Mouse (Mus musculus): Measurements from ENCODE around the gene Rreb1. TPM values are rescaled to one million over a fixed set of nuclear protein-coding genes. Genes with fewer than 3 reads are reported as not detected.

Gene Rreb1
- polyA plus RNA-seq, 1 experiment from 2014 or later: 2.0 TPM

- H3K4me1 ChIP-seq (ENCODE audit: control insufficient read depth, insufficient read depth, low read depth, low read length): peaks cover 6% of the 10 kb centered on the region
- H3K4me2 ChIP-seq (ENCODE audit: low read length): no peak overlapping the region
- WGBS: 67% methylated on average over 4 of the region's 4 CpGs
- no peak overlapping the region for H3K27ac ChIP-seq (ENCODE audit: low read depth, low read length)
- H3K9me3 ChIP-seq (ENCODE audit: control insufficient read depth, low read length): no peaks in the 10 kb centered on the region
- ATAC-seq: no peak
- no peak overlapping the region for H3K4me3 ChIP-seq (ENCODE audit: low read length)
- H3K27me3 ChIP-seq (replicated peaks; ENCODE audit: control insufficient read depth, insufficient read depth, low read length): no peaks in the 10 kb centered on the region
- H3K36me3 ChIP-seq (ENCODE audit: control insufficient read depth, insufficient read depth, low read length): no peaks in the 10 kb centered on the region
- H3K9ac ChIP-seq (ENCODE audit: low read depth, low read length): no peak overlapping the region
Measured at GRCm38 (mm10) chr13:37853441-37853840, 75.2 kb downstream of the Rreb1 start.

GRCm38 (mm10) chr13:37854031-37854431 lies 75.8 kb downstream of the Rreb1 start:
- peak; percentile 21; the same call in 1 of the 2 replicates for ATAC-seq
- WGBS: 4% methylated on average over 14 of the region's 14 CpGs
- peak overlapping the region; percentile 52; the same call in 1 of the 2 replicates for H3K9ac ChIP-seq (ENCODE audit: low read depth, low read length)
- H3K4me3 ChIP-seq (ENCODE audit: low read length): peak overlapping the region; percentile 25
- peak overlapping the region; percentile 40; the same call in 1 of the 2 replicates for H3K27ac ChIP-seq (ENCODE audit: low read depth, low read length)
- no peaks in the 10 kb centered on the region for H3K27me3 ChIP-seq (replicated peaks; ENCODE audit: control insufficient read depth, insufficient read depth, low read length)
- H3K9me3 ChIP-seq (ENCODE audit: control insufficient read depth, low read length): no peaks in the 10 kb centered on the region
- no peaks in the 10 kb centered on the region for H3K36me3 ChIP-seq (ENCODE audit: control insufficient read depth, insufficient read depth, low read length)
- peak overlapping the region; percentile 60 for H3K4me2 ChIP-seq (ENCODE audit: low read length)
- H3K4me1 ChIP-seq (ENCODE audit: control insufficient read depth, insufficient read depth, low read depth, low read length): peaks cover 8% of the 10 kb centered on the region

- H3K27ac ChIP-seq (ENCODE audit: low read depth, low read length): no peak overlapping the region; the same call in 1 of the 2 replicates
- no peaks in the 10 kb centered on the region for H3K9me3 ChIP-seq (ENCODE audit: control insufficient read depth, low read length)
- ATAC-seq: no peak
- H3K36me3 ChIP-seq (ENCODE audit: control insufficient read depth, insufficient read depth, low read length): no peaks in the 10 kb centered on the region
- peak overlapping the region; percentile 60 for H3K4me2 ChIP-seq (ENCODE audit: low read length)
- H3K9ac ChIP-seq (ENCODE audit: low read depth, low read length): no peak overlapping the region
- peaks cover 8% of the 10 kb centered on the region for H3K4me1 ChIP-seq (ENCODE audit: control insufficient read depth, insufficient read depth, low read depth, low read length)
- H3K27me3 ChIP-seq (replicated peaks; ENCODE audit: control insufficient read depth, insufficient read depth, low read length): no peaks in the 10 kb centered on the region
- WGBS: 19% methylated on average over 14 of the region's 14 CpGs
- H3K4me3 ChIP-seq (ENCODE audit: low read length): peak overlapping the region; percentile 25
Measured at GRCm38 (mm10) chr13:37854455-37855220, 76.4 kb downstream of the Rreb1 start.

GRCm38 (mm10) chr13:37855221-37855757 lies 77.1 kb downstream of the Rreb1 start:
- no peaks in the 10 kb centered on the region for H3K27me3 ChIP-seq (replicated peaks; ENCODE audit: control insufficient read depth, insufficient read depth, low read length)
- no peak overlapping the region for H3K27ac ChIP-seq (ENCODE audit: low read depth, low read length)
- H3K4me1 ChIP-seq (ENCODE audit: control insufficient read depth, insufficient read depth, low read depth, low read length): peaks cover 8% of the 10 kb centered on the region
- H3K9me3 ChIP-seq (ENCODE audit: control insufficient read depth, low read length): no peaks in the 10 kb centered on the region
- no peak overlapping the region for H3K4me3 ChIP-seq (ENCODE audit: low read length)
- no peak overlapping the region for H3K4me2 ChIP-seq (ENCODE audit: low read length)
- H3K36me3 ChIP-seq (ENCODE audit: control insufficient read depth, insufficient read depth, low read length): no peaks in the 10 kb centered on the region
- H3K9ac ChIP-seq (ENCODE audit: low read depth, low read length): no peak overlapping the region
- no peak for ATAC-seq
- WGBS: 64% methylated on average over 3 of the region's 3 CpGs

- H3K36me3 ChIP-seq (ENCODE audit: control insufficient read depth, insufficient read depth, low read length): no peaks in the 10 kb centered on the region
- no peak overlapping the region for H3K27ac ChIP-seq (ENCODE audit: low read depth, low read length)
- H3K4me2 ChIP-seq (ENCODE audit: low read length): no peak overlapping the region
- H3K27me3 ChIP-seq (replicated peaks; ENCODE audit: control insufficient read depth, insufficient read depth, low read length): no peaks in the 10 kb centered on the region
- no peak overlapping the region for H3K4me3 ChIP-seq (ENCODE audit: low read length)
- ATAC-seq: no peak
- H3K4me1 ChIP-seq (ENCODE audit: control insufficient read depth, insufficient read depth, low read depth, low read length): peaks cover 8% of the 10 kb centered on the region
- H3K9ac ChIP-seq (ENCODE audit: low read depth, low read length): no peak overlapping the region
- H3K9me3 ChIP-seq (ENCODE audit: control insufficient read depth, low read length): no peaks in the 10 kb centered on the region
Measured at GRCm38 (mm10) chr13:37855765-37856164, 77.6 kb downstream of the Rreb1 start.

- H3K9ac ChIP-seq (ENCODE audit: low read depth, low read length): no peak overlapping the region
- 52% methylated on average over 2 of the region's 2 CpGs for WGBS
- H3K27ac ChIP-seq (ENCODE audit: low read depth, low read length): no peak overlapping the region
- ATAC-seq: no peak
- no peak overlapping the region; the same call in 1 of the 2 replicates for H3K4me2 ChIP-seq (ENCODE audit: low read length)
- H3K36me3 ChIP-seq (ENCODE audit: control insufficient read depth, insufficient read depth, low read length): no peaks in the 10 kb centered on the region
- no peak overlapping the region for H3K4me3 ChIP-seq (ENCODE audit: low read length)
- peaks cover 8% of the 10 kb centered on the region for H3K4me1 ChIP-seq (ENCODE audit: control insufficient read depth, insufficient read depth, low read depth, low read length)
- H3K27me3 ChIP-seq (replicated peaks; ENCODE audit: control insufficient read depth, insufficient read depth, low read length): no peaks in the 10 kb centered on the region
- H3K9me3 ChIP-seq (ENCODE audit: control insufficient read depth, low read length): no peaks in the 10 kb centered on the region
Measured at GRCm38 (mm10) chr13:37856537-37856936, 78.3 kb downstream of the Rreb1 start.

GRCm38 (mm10) chr13:37857284-37858065 lies 79.3 kb downstream of the Rreb1 start:
- no peaks in the 10 kb centered on the region for H3K9me3 ChIP-seq (ENCODE audit: control insufficient read depth, low read length)
- H3K27me3 ChIP-seq (replicated peaks; ENCODE audit: control insufficient read depth, insufficient read depth, low read length): no peaks in the 10 kb centered on the region
- H3K27ac ChIP-seq (ENCODE audit: low read depth, low read length): peak overlapping the region; percentile 63
- peak overlapping the region; percentile 78 for H3K4me3 ChIP-seq (ENCODE audit: low read length)
- peak overlapping the region; percentile 94 for H3K4me2 ChIP-seq (ENCODE audit: low read length)
- peaks cover 15% of the 10 kb centered on the region for H3K4me1 ChIP-seq (ENCODE audit: control insufficient read depth, insufficient read depth, low read depth, low read length)
- no peaks in the 10 kb centered on the region for H3K36me3 ChIP-seq (ENCODE audit: control insufficient read depth, insufficient read depth, low read length)
- peak overlapping the region; percentile 83 for H3K9ac ChIP-seq (ENCODE audit: low read depth, low read length)
- under 1% methylated on average over 59 of the region's 59 CpGs for WGBS
- peak; percentile 95 for ATAC-seq

GRCm38 (mm10) chr13:37858066-37858501 lies 79.9 kb downstream of the Rreb1 start:
- peak; percentile 53 for ATAC-seq
- no peaks in the 10 kb centered on the region for H3K9me3 ChIP-seq (ENCODE audit: control insufficient read depth, low read length)
- peak overlapping the region; percentile 94 for H3K4me2 ChIP-seq (ENCODE audit: low read length)
- peak overlapping the region; percentile 83 for H3K9ac ChIP-seq (ENCODE audit: low read depth, low read length)
- no peaks in the 10 kb centered on the region for H3K36me3 ChIP-seq (ENCODE audit: control insufficient read depth, insufficient read depth, low read length)
- peak overlapping the region; percentile 48; the same call in 1 of the 2 replicates for H3K27ac ChIP-seq (ENCODE audit: low read depth, low read length)
- WGBS: 6% methylated on average over 19 of the region's 19 CpGs
- H3K27me3 ChIP-seq (replicated peaks; ENCODE audit: control insufficient read depth, insufficient read depth, low read length): no peaks in the 10 kb centered on the region
- H3K4me3 ChIP-seq (ENCODE audit: low read length): peak overlapping the region; percentile 78
- peaks cover 18% of the 10 kb centered on the region for H3K4me1 ChIP-seq (ENCODE audit: control insufficient read depth, insufficient read depth, low read depth, low read length)

GRCm38 (mm10) chr13:37858508-37858907 lies 80.3 kb downstream of the Rreb1 start:
- Histone ChIP-seq H3K4me3 (ENCODE audit: low read length) (peak overlapping the region; percentile 78), H3K4me1 (ENCODE audit: control insufficient read depth, insufficient read depth, low read depth, low read length) (peaks cover 18% of the 10 kb centered on the region), H3K9ac (ENCODE audit: low read depth, low read length) (peak overlapping the region; percentile 83; the same call in 1 of the 2 replicates), H3K4me2 (ENCODE audit: low read length) (peak overlapping the region; percentile 94), H3K27ac (ENCODE audit: low read depth, low read length) (no peak overlapping the region), H3K27me3 (replicated peaks; ENCODE audit: control insufficient read depth, insufficient read depth, low read length) (no peaks in the 10 kb centered on the region), H3K9me3 (ENCODE audit: control insufficient read depth, low read length) (no peaks in the 10 kb centered on the region), H3K36me3 (ENCODE audit: control insufficient read depth, insufficient read depth, low read length) (no peaks in the 10 kb centered on the region)
- ATAC-seq: no peak
- WGBS: 42% methylated on average over 9 of the region's 9 CpGs
